17 mouse cellular contexts compared by ENCODE assay signal in the genomic region with DNA sequence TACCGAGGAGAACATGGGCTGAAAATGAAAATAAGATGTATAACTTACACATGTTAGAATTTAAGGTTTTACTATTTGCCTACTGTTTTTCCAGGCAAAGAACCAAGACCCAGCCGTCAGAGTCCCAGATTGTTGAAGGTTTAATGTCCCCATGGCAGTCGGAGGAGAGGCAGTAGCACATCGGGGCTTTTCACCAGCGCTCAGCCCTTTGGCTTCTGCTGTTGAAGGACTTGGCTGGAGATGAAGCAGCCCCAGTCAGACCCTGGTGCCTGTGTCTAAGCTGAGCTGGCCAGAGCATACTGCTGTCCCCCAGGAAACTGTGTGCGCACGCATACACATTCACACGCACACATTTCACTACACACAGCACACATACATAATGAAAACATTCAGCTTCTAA.
DNase-seq lines count a peak whose midpoint lies in the region; ATAC-seq lines count a peak whose summit lies in the region.
"Had no signal": no experiment of that assay in that cellular context is flagged by ENCODE, and none has a peak within 500 bp of the region (broad histone marks: within the 10 kb centered on the region; RNA-seq: fewer than 3 reads in every experiment).

No protein-coding gene starts in this region.

- WGBS in hindbrain, embryonic 16.5 days, result 70% methylated on average over 8 of the region's 8 CpGs
- 90% methylated on average over 8 of the region's 8 CpGs for WGBS in hindbrain, embryonic 10.5 days
- 69% methylated on average over 8 of the region's 8 CpGs for WGBS in limb, embryonic 12.5 days
- 90% methylated on average over 8 of the region's 8 CpGs for WGBS in limb, embryonic 10.5 days
- WGBS in embryonic facial prominence, embryonic 14.5 days, result 58% methylated on average over 8 of the region's 8 CpGs

- H3K9me3 ChIP-seq in hindbrain, embryonic 16.5 days (ENCODE audit: control insufficient read depth, low read length), result no peaks in the 10 kb centered on the region
- H3K9me3 ChIP-seq in hindbrain, embryonic 10.5 days, result no peaks in the 10 kb centered on the region
- H3K9me3 ChIP-seq in limb, embryonic 12.5 days, result no peaks in the 10 kb centered on the region
- H3K9me3 ChIP-seq in limb, embryonic 10.5 days (replicated peaks), result no peaks in the 10 kb centered on the region
- no peaks in the 10 kb centered on the region for H3K9me3 ChIP-seq in embryonic facial prominence, embryonic 14.5 days (ENCODE audit: control insufficient read depth, low read length)
- H3K9me3 ChIP-seq: megakaryocyte, embryonic 14.5 days had no signal

- no peak overlapping the region for H3K4me2 ChIP-seq in hindbrain, embryonic 16.5 days (ENCODE audit: low read length)
- no peak overlapping the region for H3K4me2 ChIP-seq in limb, embryonic 12.5 days
- H3K4me2 ChIP-seq in embryonic facial prominence, embryonic 14.5 days (ENCODE audit: low read depth, low read length), result no peak overlapping the region

- H3K27me3 ChIP-seq in hindbrain, embryonic 16.5 days (replicated peaks; ENCODE audit: control insufficient read depth, insufficient read depth, low read length), result no peaks in the 10 kb centered on the region
- H3K27me3 ChIP-seq in hindbrain, embryonic 10.5 days (ENCODE audit: insufficient read depth, poor library complexity, severe bottlenecking), result no peaks in the 10 kb centered on the region
- no peaks in the 10 kb centered on the region for H3K27me3 ChIP-seq in limb, embryonic 12.5 days
- H3K27me3 ChIP-seq in limb, embryonic 10.5 days (ENCODE audit: low read depth, poor library complexity, severe bottlenecking), result no peaks in the 10 kb centered on the region
- 0 out of 2 replicates have a peak, but pooled peaks cover 3% of the 10 kb centered on the region for H3K27me3 ChIP-seq in embryonic facial prominence, embryonic 14.5 days (replicated peaks; ENCODE audit: control insufficient read depth, insufficient read depth, low read length)
- H3K27me3 ChIP-seq: megakaryocyte, embryonic 14.5 days had no signal

- H3K9ac ChIP-seq in hindbrain, embryonic 16.5 days (ENCODE audit: low read depth, low read length), result no peak overlapping the region
- no peak overlapping the region for H3K9ac ChIP-seq in limb, embryonic 12.5 days (replicated peaks)
- no peak overlapping the region for H3K9ac ChIP-seq in embryonic facial prominence, embryonic 14.5 days (ENCODE audit: low read depth, low read length)
- H3K9ac ChIP-seq: liver, embryonic 14.5 days had no signal

- no peak overlapping the region for H3K4me3 ChIP-seq in hindbrain, embryonic 16.5 days (ENCODE audit: low read length)
- H3K4me3 ChIP-seq in hindbrain, embryonic 10.5 days, result no peak overlapping the region
- no peak overlapping the region for H3K4me3 ChIP-seq in limb, embryonic 12.5 days (replicated peaks)
- no peak overlapping the region for H3K4me3 ChIP-seq in limb, embryonic 10.5 days
- no peak overlapping the region for H3K4me3 ChIP-seq in embryonic facial prominence, embryonic 14.5 days (ENCODE audit: low read depth, low read length)
- H3K4me3 ChIP-seq: erythroblast, embryonic 14.5 days; heart, adult 2 months had no signal

- H3K36me3 ChIP-seq in hindbrain, embryonic 16.5 days (ENCODE audit: control insufficient read depth, insufficient read depth, low read length), result no peaks in the 10 kb centered on the region
- H3K36me3 ChIP-seq in hindbrain, embryonic 10.5 days, result no peaks in the 10 kb centered on the region
- peaks cover 87% of the 10 kb centered on the region for H3K36me3 ChIP-seq in limb, embryonic 12.5 days
- H3K36me3 ChIP-seq in limb, embryonic 10.5 days, result peaks cover 98% of the 10 kb centered on the region
- H3K36me3 ChIP-seq in embryonic facial prominence, embryonic 14.5 days (ENCODE audit: control insufficient read depth, insufficient read depth, low read length), result peaks cover 7% of the 10 kb centered on the region; the same call in 1 of the 2 replicates

- ATAC-seq in hindbrain, embryonic 16.5 days, result peak; percentile 74; the same call in 1 of the 2 replicates
- no peak for ATAC-seq in limb, embryonic 12.5 days (ENCODE audit: insufficient number of reproducible peaks, insufficient read depth, low FRiP score, low TSS enrichment, low read depth)
- no peak for ATAC-seq in embryonic facial prominence, embryonic 14.5 days (ENCODE audit: low read depth)
- ATAC-seq: forebrain, embryonic 16.5 days; intestine, postnatal 0 days had no signal

- H3K27ac ChIP-seq in hindbrain, embryonic 16.5 days (ENCODE audit: low read depth, low read length), result no peak overlapping the region
- H3K27ac ChIP-seq in hindbrain, embryonic 10.5 days, result no peak overlapping the region
- peak overlapping the region; percentile 69; the same call in 1 of the 2 replicates for H3K27ac ChIP-seq in limb, embryonic 12.5 days
- no peak overlapping the region for H3K27ac ChIP-seq in limb, embryonic 10.5 days
- H3K27ac ChIP-seq in embryonic facial prominence, embryonic 14.5 days (replicated peaks; ENCODE audit: low read depth, low read length), result peak overlapping the region; percentile 73
- H3K27ac ChIP-seq: heart, adult 2 months; liver, embryonic 14.5 days had no signal

- peak; percentile 59 to 68 for DNase-seq in cerebellum, postnatal 10 days
- DNase-seq in cerebellum, adult 11 months, result no peak
- DNase-seq in hindbrain, embryonic 10.5 days (ENCODE audit: low spot score), result no peak
- no peak for DNase-seq in limb, embryonic 10.5 days (ENCODE audit: low spot score)
- DNase-seq in embryonic facial prominence, embryonic 14.5 days (ENCODE audit: low spot score), result peak; percentile 72
- no peak for DNase-seq in spleen, postnatal 4 days (ENCODE audit: low spot score in 2 of 2)
- DNase-seq: adrenal gland, adult 8-10 months; cerebellum, adult 18-20 months; layer of hippocampus, adult 9-11 months had no signal

- peaks cover 2% of the 10 kb centered on the region for H3K4me1 ChIP-seq in hindbrain, embryonic 16.5 days (ENCODE audit: control insufficient read depth, insufficient read depth, low read depth, low read length)
- H3K4me1 ChIP-seq in hindbrain, embryonic 10.5 days (replicated peaks), result peaks cover 5% of the 10 kb centered on the region; the same call in 1 of the 2 replicates
- peaks cover 42% of the 10 kb centered on the region for H3K4me1 ChIP-seq in limb, embryonic 12.5 days (replicated peaks)
- peaks cover 20% of the 10 kb centered on the region for H3K4me1 ChIP-seq in limb, embryonic 10.5 days
- H3K4me1 ChIP-seq in embryonic facial prominence, embryonic 14.5 days (ENCODE audit: control insufficient read depth, insufficient read depth, low read length), result peaks cover 19% of the 10 kb centered on the region; the same call in 1 of the 2 replicates

Comparison
In these comparisons a context has a peak if more than half of its experiments do, and no peak if none do; other contexts are left out.
1. DNase-seq: peak in cerebellum, postnatal 10 days (2 of 2) and embryonic facial prominence, embryonic 14.5 days (single experiment); none in cerebellum, adult 11 months (single experiment), hindbrain, embryonic 10.5 days (single experiment), limb, embryonic 10.5 days (single experiment) and spleen, postnatal 4 days (0 of 2).
2. H3K27ac ChIP-seq: peak in limb, embryonic 12.5 days (single experiment) and embryonic facial prominence, embryonic 14.5 days (single experiment); none in hindbrain, embryonic 16.5 days (single experiment), hindbrain, embryonic 10.5 days (single experiment) and limb, embryonic 10.5 days (single experiment).